Mouse (Mus musculus) left cerebral cortex, adult 18-20 months (tissue): ENCODE data around the gene Rnf144b. TPM values are rescaled to one million over a fixed set of nuclear protein-coding genes. Genes with fewer than 3 reads are reported as not detected.

Experiments
- DNase-seq, 2 experiments: peaks; one replicate each; pipeline ENCODE4 v3.0.0; 2021 to 2022; ENCODE audit warnings: low spot score in 2 of 2, mixed read lengths in 1 of 2
- long read RNA-seq, 2 experiments: library from polyadenylated mRNA; stranded (forward); transcript quantifications; one replicate each; pipeline ENCODE4 v2.0.0; 2021
- total RNA-seq, 2 experiments: library from RNA; stranded (reverse); gene quantifications; 2 replicates each; pipeline ENCODE4 v1.2.3; 2021

Rnf144b gene
- total RNA-seq, result 10 to 100 TPM; 22.5 to 26.3 TPM
- long read RNA-seq, experiment 1, full-length matches to known transcripts, result 2 of 7 reads
- long read RNA-seq, experiment 1, partial matches to known transcripts, result 0 of 7 reads
- long read RNA-seq, experiment 1, other reads (novel, unspliced or antisense), result 5 of 7 reads
- long read RNA-seq, experiment 2, full-length matches to known transcripts, result 2 of 4 reads
- long read RNA-seq, experiment 2, partial matches to known transcripts, result 0 of 4 reads
- long read RNA-seq, experiment 2, other reads (novel, unspliced or antisense), result 2 of 4 reads

- DNase-seq, result peak; percentile 63 to 71
Observed at GRCm38 (mm10) chr13:47122537-47123430, at the start of gene Rnf144b. TSS of gene Rnf144b (plus strand) at chr13:47122656.

DNA sequence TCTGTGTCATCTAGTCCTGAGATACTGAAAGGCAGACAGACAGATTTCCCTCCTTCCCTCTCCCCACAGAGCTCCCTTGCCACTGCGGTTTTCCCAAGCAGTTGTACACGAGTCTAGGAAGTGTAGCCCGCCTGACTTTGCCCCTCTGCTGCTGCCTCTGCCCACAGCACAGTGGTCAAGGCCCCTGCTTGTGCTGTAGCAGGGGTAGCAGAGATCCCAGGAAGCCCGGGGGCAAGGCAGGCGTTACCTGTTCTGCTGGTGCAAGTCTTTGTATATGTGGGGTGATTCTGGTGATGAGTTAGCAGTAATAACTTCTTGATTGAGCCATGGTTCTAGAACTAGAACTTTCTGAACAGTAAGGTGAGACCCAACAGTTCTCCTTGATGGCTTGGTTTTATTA, 46.3 kb upstream of the Rnf144b start:
- no peak for DNase-seq

DNA sequence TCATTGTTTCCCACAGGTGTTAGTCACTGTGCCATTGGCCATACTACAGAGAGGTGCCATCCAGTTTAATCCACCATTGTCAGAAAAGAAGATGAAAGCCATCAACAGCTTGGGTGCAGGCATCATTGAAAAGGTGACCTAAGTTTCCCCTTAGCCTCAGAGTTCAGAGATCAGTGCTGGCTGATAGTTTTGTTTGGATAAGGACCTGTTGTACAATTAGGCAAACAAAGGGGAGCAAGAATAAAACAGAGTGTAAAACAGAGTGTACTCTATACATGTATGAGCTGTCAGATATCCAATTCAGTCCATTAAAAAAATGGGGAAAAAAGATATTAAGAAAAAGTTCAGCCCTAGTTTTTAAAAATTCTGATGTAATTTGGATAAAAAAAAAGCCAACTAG, 45.1 kb upstream of the Rnf144b start:
- DNase-seq, result no peak

DNA sequence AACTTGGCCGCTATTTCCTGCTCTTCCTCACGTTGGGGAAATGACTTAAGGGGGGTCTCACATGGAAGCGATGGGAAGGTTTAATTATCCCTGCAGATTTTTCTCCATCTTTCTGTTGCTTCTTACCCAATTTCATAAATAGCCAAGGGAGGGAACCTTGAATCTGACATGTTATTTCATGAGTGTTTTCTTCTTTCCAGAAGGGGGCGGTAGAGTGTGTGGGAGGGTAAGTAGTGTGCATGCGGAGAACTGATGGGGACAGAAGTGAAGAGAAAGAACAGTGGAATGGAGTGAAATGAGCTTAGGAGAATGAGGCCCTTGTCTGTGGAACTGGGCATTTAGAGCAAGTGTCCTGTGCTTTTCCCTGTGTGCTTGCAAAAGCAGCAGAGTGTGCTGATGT, 43.7 kb upstream of the Rnf144b start:
- no peak for DNase-seq

- no peak for DNase-seq
Observed at GRCm38 (mm10) chr13:47080905-47081505, 41.5 kb upstream of the Rnf144b start.

DNA sequence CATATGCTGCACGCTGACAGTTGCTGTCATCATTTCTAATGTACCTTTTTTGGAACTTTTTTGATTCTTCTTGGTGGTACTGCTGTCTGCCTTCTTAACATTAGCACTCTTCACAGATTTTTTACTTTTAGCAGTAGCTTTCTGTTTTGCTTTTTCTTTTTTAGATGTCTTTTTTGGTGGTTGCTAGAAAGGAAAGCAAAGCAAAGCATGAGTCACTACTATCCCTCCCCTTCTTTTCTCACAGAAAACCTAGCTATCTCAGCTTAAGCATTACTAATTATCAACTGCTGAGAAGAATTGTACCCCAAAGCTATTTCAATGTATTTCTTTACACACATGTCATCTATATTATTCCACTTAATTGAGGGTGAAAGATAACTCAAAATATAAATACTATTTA, 34.0 kb upstream of the Rnf144b start:
- no peak for DNase-seq

DNA sequence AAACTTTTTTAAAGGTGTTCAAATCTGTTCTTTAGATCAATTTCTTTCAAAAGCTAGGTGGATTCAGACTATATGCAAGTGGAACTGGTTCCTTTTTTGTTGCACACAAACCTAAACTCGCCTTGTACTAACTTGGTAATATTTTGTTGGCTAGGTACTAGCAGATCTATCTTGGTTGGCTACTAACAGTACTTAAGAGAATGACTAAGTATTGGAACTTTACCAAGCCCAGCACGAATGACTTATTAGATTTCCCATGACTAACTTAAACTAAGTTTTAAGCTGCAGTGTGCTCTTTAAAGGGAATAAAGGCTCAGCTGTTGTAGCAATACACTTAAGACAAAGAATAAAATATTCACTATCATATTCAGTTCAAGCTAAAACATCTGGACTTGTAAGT, 33.2 kb upstream of the Rnf144b start:
- no peak for DNase-seq

GRCm38 (mm10) chr13:47093791-47094190, 28.7 kb upstream of the Rnf144b start:
- no peak for DNase-seq

DNA sequence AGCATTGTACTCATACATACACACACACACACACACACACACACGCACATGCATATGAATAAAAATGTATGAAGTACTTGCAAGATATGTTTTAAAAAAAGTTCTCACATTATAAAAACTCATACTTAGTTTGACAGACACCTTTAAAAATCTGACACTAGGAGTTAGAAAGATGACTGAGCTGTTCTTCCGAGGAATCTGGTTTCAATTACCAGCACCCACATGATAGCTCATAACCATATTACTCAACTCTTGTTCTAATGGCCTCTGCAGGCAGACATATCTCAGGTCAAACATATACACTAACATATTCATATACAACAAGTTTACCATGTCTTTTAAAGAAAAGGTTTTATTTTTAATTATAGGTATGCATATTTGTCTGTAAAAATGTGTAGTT, 25.9 kb upstream of the Rnf144b start:
- DNase-seq, result no peak

DNA sequence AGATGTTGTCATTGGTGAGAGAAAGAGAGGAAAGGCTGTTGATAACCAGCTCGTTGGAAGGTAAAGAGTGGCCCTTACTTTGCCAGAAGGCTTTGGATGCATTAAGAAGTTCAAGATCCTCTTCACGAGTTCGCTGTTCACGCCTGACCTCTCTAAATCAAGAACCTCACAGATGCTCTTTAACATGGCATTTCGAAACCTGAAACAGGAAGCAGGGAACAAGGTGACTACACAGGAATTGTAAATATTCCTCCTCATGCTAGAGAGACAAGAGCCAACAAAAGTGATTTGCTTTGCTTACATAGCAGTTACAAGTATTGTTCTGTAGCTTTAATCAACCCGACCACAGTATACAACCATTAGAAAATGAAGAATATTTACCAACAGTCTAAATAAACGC, 23.2 kb upstream of the Rnf144b start:
- no peak for DNase-seq

- DNase-seq, result no peak
Observed at GRCm38 (mm10) chr13:47100587-47100986, 21.9 kb upstream of the Rnf144b start.

GRCm38 (mm10) chr13:47104146-47104545, 18.3 kb upstream of the Rnf144b start:
- no peak for DNase-seq

DNA sequence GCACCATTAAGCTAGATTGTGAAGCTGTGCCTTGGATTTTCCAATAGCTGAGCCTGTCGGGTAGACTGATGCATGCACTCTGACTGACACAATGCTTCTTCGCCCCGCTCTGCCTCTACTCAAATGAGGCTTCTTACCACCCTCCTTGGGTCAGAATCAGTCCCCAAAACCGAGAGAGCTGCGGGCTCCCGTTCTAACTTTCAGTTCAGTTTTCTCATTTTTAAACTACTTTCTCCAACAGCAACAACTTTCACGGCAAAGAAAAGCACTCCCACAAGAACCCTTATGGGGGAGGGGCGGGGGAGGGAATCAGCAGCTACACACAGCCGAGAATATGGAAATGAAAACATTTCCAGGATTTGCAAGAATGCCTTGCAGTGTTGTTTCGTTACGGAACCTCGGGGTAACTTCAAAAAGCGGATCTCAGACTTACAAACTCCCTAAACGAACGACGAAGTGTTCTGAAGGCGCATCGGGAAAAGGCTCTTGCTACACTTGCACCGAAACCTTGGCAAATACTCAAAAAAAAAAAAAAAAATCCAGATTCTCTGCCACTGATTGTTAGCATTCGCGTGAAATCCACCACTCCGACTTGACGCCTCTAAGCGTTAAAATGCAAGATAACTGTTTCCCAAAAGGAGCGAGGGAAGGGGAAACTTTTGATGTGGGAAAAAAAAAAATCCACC, 17.5 kb upstream of the Rnf144b start:
- peak in 1 of 2 experiments; percentile 28 for DNase-seq

DNA sequence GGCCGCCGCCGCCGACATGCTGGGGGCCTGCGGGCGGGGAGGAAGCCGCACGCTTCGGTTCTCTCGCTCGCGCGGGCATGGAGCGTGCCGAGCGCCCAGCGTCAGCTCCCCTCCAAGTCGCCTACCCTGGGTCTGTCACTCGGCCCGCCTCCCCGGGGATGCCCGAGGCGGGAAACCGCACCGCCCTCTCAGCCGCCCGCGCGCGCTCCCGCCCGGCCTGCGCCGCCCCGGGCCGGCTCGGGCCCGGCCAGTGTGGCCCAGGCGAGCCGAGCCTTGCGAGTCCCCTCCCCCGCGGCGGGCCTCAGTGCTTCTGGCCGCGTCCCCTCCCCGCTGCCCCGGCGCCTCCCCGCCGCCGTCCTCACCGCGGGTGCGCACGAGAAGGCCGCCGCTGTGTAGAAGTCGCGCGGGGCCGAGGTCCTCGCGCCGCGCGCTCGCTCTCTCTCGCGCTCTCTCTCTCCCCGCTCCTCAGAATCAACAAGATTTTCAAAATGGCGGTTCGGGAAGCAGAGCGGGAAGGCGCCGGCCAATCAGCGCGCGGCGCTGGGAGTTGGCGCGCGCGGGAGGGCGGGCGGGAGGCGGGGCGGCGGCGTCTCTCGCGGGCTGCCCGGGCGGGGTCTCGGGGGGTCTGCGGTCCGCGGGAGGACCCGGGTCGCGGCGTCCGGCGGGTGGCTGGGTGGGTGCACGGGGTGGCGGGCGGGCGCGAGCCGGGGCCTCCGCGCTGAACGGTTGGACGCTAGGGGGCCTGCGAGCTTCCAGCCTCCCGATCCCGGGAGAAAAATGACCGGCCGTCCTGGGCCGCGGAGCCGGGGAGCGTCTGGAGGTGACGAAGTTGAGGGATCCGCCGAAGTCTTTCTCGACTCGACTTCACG, 16.5 kb upstream of the Rnf144b start, which contains the start of gene Dek:
Dek (minus strand) TSS at position 491 of the 869 bp plus-strand sequence.
- peak; percentile 76 to 86 for DNase-seq

- DNase-seq, result no peak
Observed at GRCm38 (mm10) chr13:47106580-47106888, 15.9 kb upstream of the Rnf144b start.

GRCm38 (mm10) chr13:47109239-47109638, 13.2 kb upstream of the Rnf144b start:
- no peak for DNase-seq

GRCm38 (mm10) chr13:47111185-47111584, 11.3 kb upstream of the Rnf144b start:
- DNase-seq, result no peak

DNA sequence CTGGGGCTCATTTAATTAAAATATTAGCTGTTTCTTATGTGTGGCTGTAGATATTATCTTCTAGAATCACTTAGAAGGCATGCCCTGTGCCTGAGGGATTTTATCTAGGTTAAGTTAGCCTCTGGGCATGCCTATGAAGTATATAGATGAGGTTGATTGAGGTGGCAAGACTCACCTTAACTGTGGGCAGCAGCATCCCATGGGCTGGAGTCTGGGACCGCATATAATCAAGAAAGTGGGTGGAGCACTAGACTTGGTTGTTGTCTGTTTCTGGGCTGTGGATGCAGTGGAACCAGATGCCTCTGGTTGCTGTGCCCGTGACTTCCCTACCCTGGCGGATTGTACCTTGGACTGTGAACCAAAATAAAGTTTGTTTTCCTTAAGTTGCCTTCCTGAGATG, 10.4 kb upstream of the Rnf144b start:
- no peak for DNase-seq

DNA sequence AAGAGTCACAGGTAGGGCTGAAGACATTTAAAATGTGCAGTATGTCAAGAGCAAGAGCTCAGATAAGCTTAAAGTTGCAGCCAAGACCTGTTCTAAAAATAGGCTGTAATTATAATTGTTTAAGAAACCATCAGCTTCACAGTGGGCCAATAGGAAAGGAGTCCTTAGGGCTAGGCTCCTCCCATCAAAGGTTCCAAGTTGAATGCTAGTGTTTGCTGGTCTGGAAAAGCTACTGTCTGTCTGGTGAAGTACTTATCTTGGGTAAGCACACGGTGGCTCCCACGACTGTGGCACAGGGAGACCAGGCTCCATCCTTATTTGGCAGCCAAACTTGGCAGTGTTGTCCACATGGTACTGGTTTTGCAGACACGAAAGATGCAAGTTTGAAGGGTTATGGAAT, 9.5 kb upstream of the Rnf144b start:
- no peak for DNase-seq

DNA sequence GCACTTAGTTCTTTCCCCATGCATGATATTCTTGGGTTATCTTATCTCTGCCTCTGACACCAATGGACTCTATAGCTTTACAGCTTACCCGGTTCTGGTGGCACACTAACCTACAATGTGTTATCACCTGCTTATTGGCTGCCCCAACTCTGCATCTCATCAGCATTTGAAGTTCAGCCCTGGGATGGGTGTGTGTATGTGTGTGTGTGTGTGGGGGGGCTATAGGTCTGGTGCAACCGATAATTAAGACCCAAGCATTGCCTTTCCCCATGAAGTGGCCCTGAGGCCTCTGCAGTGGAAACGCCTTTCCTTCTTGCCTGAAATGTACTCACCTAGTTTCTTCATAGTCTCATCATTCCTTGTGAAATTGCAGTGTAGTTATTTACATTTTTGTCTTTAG, 6.5 kb upstream of the Rnf144b start:
- no peak for DNase-seq
